Mouse (Mus musculus) hindbrain, embryonic 10.5 days (tissue): Measurements from ENCODE around the gene Reps2. TPM values are rescaled to one million over a fixed set of nuclear protein-coding genes. Genes with fewer than 3 reads are reported as not detected.

Experiments
- DNase-seq: peaks from one replicate; pipeline ENCODE4 v3.0.0-alpha.2; 2017; ENCODE audit warnings: low spot score
- H3K27ac ChIP-seq: fragments of 300-500 bp; sonication (generic); 2 replicates; pipeline ENCODE4 v1.5.1; 2016; ENCODE audit warnings: mild to moderate bottlenecking, moderate library complexity
- H3K27me3 ChIP-seq: fragments of 300-500 bp; sonication (generic); 2 replicates; pipeline ENCODE4 v1.6.1; 2016; ENCODE audit warnings: mild to moderate bottlenecking; ENCODE audit not compliant: poor library complexity, insufficient read depth, severe bottlenecking
- H3K36me3 ChIP-seq: fragments of 300-500 bp; sonication (generic); 2 replicates; pipeline ENCODE4 v1.6.1; 2016; ENCODE audit warnings: mild to moderate bottlenecking, moderate library complexity
- H3K4me1 ChIP-seq: fragments of 300-500 bp; sonication (generic); replicated peaks from 2 replicates; pipeline ENCODE4 v1.6.1; 2016; ENCODE audit warnings: mild to moderate bottlenecking
- H3K4me3 ChIP-seq: fragments of 300-500 bp; sonication (generic); 2 replicates; pipeline ENCODE4 v1.5.1; 2016; ENCODE audit warnings: mild to moderate bottlenecking, moderate library complexity
- H3K9me3 ChIP-seq: fragments of 300-500 bp; sonication (generic); 2 replicates; pipeline ENCODE4 v1.6.1; 2016; ENCODE audit warnings: mild to moderate bottlenecking, moderate library complexity
- WGBS: fragments of 180-500 bp; shearing (Covaris S2); methylation state at CpG from one replicate; pipeline ENCODE4 v1.1.7; 2016; 5-methylcytosine and 5-hydroxymethylcytosine counted together
- polyA plus RNA-seq: library from polyadenylated mRNA; unstranded; fragments of >200 nt; fragmentation: Nextera tagmentation; extraction: Ambion mirVana; gene quantifications from 2 replicates; pipeline ENCODE4 v1.2.1, GENCODE M21; 2016

Reps2 gene
- polyA plus RNA-seq, 1 experiment from 2014 or later = 0.38 TPM

DNA sequence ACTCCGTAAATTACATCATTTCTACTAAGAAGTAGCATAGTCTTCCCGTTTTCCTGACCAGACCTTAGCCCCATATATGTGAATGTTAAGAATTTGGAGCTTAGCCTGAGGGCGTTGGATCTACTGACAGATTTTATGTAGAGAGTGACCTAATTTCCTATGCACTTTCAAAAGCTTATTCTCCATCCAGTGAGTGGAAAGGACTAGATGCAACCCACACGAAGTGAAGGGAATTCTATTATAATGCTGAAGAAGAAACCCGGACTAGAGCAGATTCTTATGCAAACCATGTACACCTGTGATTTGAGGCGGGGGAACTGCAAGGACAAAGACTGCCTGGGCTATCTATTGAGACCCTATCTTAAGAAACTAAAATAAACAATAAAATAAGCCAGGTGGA is 195.5 kb downstream of the Reps2 start:
- Histone ChIP-seq H3K4me1 (no peaks in the 10 kb centered on the region), H3K4me3 (no peak overlapping the region), H3K27me3 (peaks cover 79% of the 10 kb centered on the region), H3K36me3 (no peaks in the 10 kb centered on the region), H3K9me3 (no peaks in the 10 kb centered on the region), H3K27ac (no peak overlapping the region)
- DNase-seq = no peak
- 71% methylated on average over 6 of the region's 6 CpGs for WGBS

- 96% methylated on average over 2 of the region's 2 CpGs for WGBS
- H3K4me3 ChIP-seq = no peak overlapping the region
- no peaks in the 10 kb centered on the region for H3K36me3 ChIP-seq
- H3K27me3 ChIP-seq = peaks cover 84% of the 10 kb centered on the region
- DNase-seq = no peak
- H3K27ac ChIP-seq = no peak overlapping the region
- no peaks in the 10 kb centered on the region for H3K4me1 ChIP-seq
- no peaks in the 10 kb centered on the region for H3K9me3 ChIP-seq
Measured at GRCm38 (mm10) chrX:162446678-162447318, 196.7 kb downstream of the Reps2 start.

DNA sequence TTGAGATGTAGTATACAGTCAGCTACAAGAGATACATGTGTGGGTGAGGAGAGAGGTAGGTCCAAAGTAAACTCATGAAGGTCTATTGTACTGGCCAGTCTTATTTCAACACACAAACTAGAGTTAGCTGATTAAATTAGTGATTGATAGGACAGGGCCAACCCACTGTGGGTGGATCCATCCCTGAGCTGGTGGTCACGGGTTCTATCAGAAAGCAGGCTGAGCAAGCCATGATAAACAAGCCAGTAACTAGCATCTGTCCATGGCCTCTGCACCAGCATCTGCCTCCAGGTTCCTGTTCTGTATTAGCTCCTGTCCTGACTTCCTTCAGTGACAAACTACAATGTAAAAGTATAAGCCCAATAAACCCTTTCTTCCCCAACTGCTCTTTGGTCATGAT is 200.1 kb downstream of the Reps2 start:
- Histone ChIP-seq H3K4me3 (no peak overlapping the region), H3K27ac (no peak overlapping the region), H3K36me3 (no peaks in the 10 kb centered on the region), H3K4me1 (no peaks in the 10 kb centered on the region), H3K9me3 (no peaks in the 10 kb centered on the region), H3K27me3 (peaks cover 81% of the 10 kb centered on the region)
- 95% methylated on average over 1 of the region's 1 CpGs for WGBS
- DNase-seq = no peak

DNA sequence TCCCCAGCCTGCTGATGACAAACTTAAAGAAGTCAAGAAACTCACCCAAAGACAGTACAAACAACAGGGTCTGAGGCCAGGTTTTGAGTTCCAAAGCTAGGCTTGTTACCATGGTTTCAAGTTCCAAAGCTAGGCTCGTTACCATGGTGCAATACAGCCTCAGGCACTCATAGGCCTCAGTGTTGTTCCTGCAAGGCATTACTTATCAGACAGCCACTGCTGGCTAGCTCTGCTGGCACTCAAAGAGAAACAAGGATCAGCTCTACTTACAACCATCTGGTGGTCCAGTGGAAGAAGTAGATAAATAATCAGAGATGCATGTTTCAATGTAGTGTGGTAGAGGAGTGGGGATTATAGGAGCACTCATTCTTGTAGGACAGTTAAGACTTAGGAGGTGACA is 200.5 kb downstream of the Reps2 start:
- H3K4me1 ChIP-seq = no peaks in the 10 kb centered on the region
- peak; percentile 8 for DNase-seq
- peaks cover 83% of the 10 kb centered on the region for H3K27me3 ChIP-seq
- 43% methylated on average over 1 of the region's 1 CpGs for WGBS
- no peak overlapping the region for H3K27ac ChIP-seq
- no peak overlapping the region for H3K4me3 ChIP-seq
- no peaks in the 10 kb centered on the region for H3K9me3 ChIP-seq
- no peaks in the 10 kb centered on the region for H3K36me3 ChIP-seq

DNA sequence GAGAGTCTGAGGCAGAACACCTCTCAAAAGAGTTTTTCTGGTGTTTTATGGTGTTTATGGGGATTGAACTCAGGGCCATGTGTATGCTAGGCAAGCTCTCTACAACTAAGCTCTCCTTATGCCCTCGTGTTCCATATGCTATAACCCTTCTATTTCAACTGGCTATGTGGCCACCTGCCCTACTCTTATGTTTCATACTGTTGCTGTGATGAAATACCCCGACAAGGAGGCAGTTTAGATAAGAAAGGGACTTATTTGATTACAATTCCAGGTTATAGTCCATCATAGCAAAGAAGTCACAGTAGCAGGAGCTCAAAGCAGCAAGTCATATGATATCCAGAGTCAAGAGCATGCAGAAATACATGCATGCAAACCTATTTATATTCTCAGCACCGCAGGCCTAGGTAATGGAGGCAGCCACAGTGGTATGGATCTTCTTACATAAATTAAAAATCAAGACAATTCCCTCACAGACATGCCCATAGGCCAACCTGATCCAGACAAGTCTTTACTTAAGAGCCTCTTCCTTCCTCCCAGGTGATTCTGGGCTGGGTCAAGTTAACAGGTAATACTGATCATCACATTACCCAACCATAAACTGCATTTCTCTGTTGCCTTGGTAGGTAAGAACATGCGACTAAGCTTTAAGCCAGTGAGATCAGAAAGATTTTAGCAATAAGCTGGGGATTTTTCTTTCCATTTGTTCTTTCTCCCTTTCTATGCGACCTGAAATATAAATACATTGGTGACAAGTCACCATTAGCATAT is 210.5 kb downstream of the Reps2 start:
- DNase-seq = no peak
- Histone ChIP-seq H3K4me3 (no peak overlapping the region), H3K27ac (no peak overlapping the region), H3K36me3 (no peaks in the 10 kb centered on the region), H3K4me1 (no peaks in the 10 kb centered on the region), H3K9me3 (no peaks in the 10 kb centered on the region), H3K27me3 (peaks cover 22% of the 10 kb centered on the region)
- 77% methylated on average over 5 of the region's 5 CpGs for WGBS

- H3K9me3 ChIP-seq = no peaks in the 10 kb centered on the region
- H3K27ac ChIP-seq = no peak overlapping the region
- no peak for DNase-seq
- H3K27me3 ChIP-seq = peaks cover 10% of the 10 kb centered on the region
- H3K36me3 ChIP-seq = no peaks in the 10 kb centered on the region
- no peaks in the 10 kb centered on the region for H3K4me1 ChIP-seq
- H3K4me3 ChIP-seq = no peak overlapping the region
- WGBS = 82% methylated on average over 2 of the region's 3 CpGs
Measured at GRCm38 (mm10) chrX:162427698-162428097, 215.8 kb downstream of the Reps2 start.

DNA sequence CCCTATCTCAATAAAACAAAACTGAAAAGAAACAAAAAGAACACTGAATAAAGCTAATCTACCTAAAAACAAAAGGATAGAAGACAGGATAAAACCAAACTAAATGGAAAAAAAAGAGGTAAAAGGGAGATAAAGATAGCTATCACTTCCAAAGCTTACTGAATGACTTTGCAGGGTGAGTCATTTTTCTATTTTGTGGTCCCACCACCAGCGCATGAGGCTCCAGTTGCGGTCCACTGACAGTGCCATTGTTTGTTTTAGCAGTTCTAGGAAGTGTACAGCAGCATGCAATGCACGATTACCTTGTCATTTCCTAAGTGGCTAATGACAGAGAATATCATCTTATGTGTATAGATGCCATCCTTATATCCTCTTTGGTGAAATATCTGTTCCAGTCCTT is 224.0 kb downstream of the Reps2 start:
- DNase-seq = no peak
- no peaks in the 10 kb centered on the region for H3K4me1 ChIP-seq
- peaks cover 45% of the 10 kb centered on the region for H3K27me3 ChIP-seq
- H3K36me3 ChIP-seq = no peaks in the 10 kb centered on the region
- WGBS = 77% methylated on average over 3 of the region's 3 CpGs
- no peak overlapping the region for H3K27ac ChIP-seq
- H3K9me3 ChIP-seq = no peaks in the 10 kb centered on the region
- H3K4me3 ChIP-seq = no peak overlapping the region

GRCm38 (mm10) chrX:162413124-162413523 is 230.3 kb downstream of the Reps2 start:
- DNase-seq = no peak
- no peaks in the 10 kb centered on the region for H3K4me1 ChIP-seq
- WGBS = 90% methylated on average over 2 of the region's 2 CpGs
- H3K9me3 ChIP-seq = no peaks in the 10 kb centered on the region
- no peak overlapping the region for H3K4me3 ChIP-seq
- H3K27me3 ChIP-seq = peaks cover 84% of the 10 kb centered on the region
- no peaks in the 10 kb centered on the region for H3K36me3 ChIP-seq
- no peak overlapping the region for H3K27ac ChIP-seq

DNA sequence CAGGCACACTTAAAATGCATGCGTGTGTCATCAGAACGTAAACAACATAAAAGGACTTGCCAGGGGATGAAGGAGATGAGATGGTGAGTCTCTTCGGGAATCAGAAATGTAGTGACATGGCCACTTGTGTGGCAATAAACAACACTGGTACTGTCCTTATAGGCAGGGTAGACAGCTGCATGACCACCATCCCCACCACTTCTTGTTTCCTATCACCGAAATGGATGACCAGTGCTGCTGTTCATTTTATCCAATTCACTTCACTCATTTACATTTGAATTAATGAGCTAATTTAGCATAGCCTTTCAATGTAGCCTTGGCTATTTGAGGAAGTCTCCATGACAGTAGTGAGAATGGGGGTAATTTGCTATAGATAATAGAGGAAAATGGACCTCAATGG is 236.2 kb downstream of the Reps2 start:
- Histone ChIP-seq H3K4me1 (no peaks in the 10 kb centered on the region), H3K27ac (no peak overlapping the region), H3K27me3 (peaks cover 69% of the 10 kb centered on the region), H3K9me3 (no peaks in the 10 kb centered on the region), H3K4me3 (no peak overlapping the region), H3K36me3 (no peaks in the 10 kb centered on the region)
- WGBS = 82% methylated on average over 4 of the region's 4 CpGs
- DNase-seq = no peak

DNA sequence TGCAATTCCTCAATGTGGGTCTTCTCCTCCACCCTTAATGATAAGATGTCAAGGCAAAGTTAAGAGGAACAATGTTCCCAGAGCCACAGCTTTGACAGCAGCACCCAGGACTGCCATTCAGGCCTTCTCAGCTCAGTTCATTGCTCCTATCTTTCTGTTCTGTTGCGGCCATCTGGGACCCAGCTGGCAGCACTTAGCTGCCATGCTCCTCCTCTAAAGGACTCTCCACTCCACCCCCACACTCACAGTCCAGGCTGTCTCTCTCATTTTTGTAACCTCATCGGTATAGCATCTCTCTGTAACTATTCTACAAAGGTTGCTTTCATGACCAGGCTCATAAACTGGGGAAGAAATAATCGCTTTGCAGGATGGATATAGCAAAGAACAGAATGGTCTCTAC is 241.0 kb downstream of the Reps2 start:
- H3K36me3 ChIP-seq = no peaks in the 10 kb centered on the region
- no peaks in the 10 kb centered on the region for H3K4me1 ChIP-seq
- 71% methylated on average over 3 of the region's 3 CpGs for WGBS
- H3K9me3 ChIP-seq = no peaks in the 10 kb centered on the region
- H3K4me3 ChIP-seq = no peak overlapping the region
- peaks cover 67% of the 10 kb centered on the region for H3K27me3 ChIP-seq
- H3K27ac ChIP-seq = no peak overlapping the region
- peak; percentile 2 for DNase-seq

DNA sequence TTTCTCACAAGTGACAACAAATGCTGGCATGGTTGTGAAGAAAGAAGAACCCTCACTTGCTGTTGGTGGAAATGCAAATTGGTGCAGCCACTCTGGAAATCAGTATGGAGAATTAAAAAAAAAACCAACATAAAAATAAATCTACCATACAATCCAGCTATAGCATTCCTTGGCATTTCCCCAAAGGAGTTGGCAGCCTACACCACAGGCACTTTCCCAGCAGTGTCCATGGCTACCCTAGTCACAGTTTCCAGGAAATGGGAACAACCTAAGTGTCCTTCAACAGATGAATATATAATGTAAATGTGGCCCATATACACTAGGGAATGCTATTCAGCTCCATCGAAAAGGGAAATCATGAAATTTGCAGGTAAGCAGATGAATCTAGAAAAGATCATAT is 262.7 kb downstream of the Reps2 start:
- WGBS = 88% methylated on average over 1 of the region's 1 CpGs
- no peaks in the 10 kb centered on the region for H3K4me1 ChIP-seq
- H3K27ac ChIP-seq = no peak overlapping the region
- no peaks in the 10 kb centered on the region for H3K36me3 ChIP-seq
- peaks cover 29% of the 10 kb centered on the region for H3K27me3 ChIP-seq
- no peaks in the 10 kb centered on the region for H3K9me3 ChIP-seq
- no peak for DNase-seq
- H3K4me3 ChIP-seq = no peak overlapping the region

GRCm38 (mm10) chrX:162363206-162363605 is 280.2 kb downstream of the Reps2 start:
- peaks cover 74% of the 10 kb centered on the region for H3K27me3 ChIP-seq

More at GRCm38 (mm10) chrX:162363206-162363605, 280.2 kb downstream of the Reps2 start:
- H3K36me3 ChIP-seq = no peaks in the 10 kb centered on the region
- 80% methylated on average over 2 of the region's 2 CpGs for WGBS
- no peaks in the 10 kb centered on the region for H3K9me3 ChIP-seq
- no peaks in the 10 kb centered on the region for H3K4me1 ChIP-seq
- no peak overlapping the region for H3K4me3 ChIP-seq
- H3K27ac ChIP-seq = no peak overlapping the region
- no peak for DNase-seq
